Mouse (Mus musculus): ENCODE measurements around the gene AU022751. TPM values are rescaled to one million over a fixed set of nuclear protein-coding genes. Genes with fewer than 3 reads are reported as not detected.

The AU022751 gene
- not detected for polyA plus RNA-seq (2014; fragmentation: Illumina TruSeq; extraction: RNeasy Lipid Tissue Mini Kit (QIAGEN cat#74804); ENCODE audit: low replicate concordance)

DNA sequence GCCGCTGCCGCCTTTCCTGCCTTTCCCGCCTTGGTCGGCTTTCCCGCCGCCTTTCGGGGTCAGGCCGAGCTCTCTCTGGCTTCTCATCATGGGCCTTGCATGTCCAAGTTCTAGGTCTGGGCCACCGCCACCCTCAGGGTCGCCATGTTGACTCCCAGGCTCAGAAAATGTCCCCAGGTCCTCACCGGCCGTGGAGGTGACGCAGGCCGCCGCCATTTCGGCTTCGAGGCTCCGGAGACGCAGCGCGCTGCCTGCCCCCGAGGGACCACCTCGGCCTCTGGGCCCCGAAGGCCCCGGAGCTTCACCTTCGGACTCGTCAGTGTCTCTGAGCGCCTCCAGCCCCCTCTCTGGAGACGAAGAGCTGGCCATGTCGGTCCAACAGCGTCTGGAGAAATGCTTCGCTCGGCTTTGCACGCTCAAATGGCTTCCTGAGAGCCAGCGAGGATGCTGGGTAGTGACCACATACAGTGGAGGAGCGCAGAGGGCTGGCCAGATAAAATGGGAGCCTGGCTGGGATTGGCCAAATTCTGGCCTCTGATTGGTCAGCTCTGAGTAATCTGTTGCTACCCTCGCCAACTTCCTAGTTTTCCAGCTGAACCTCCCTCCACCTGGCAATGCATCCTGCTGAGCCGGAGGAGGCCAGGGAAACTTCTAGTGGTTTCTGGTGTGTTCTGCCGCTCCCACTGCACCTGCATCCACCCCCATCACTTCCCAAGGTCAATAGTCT lies at the start of gene AU022751:
AU022751 (minus strand) TSS at position 466 of the 727 bp plus-strand sequence.

DNA sequence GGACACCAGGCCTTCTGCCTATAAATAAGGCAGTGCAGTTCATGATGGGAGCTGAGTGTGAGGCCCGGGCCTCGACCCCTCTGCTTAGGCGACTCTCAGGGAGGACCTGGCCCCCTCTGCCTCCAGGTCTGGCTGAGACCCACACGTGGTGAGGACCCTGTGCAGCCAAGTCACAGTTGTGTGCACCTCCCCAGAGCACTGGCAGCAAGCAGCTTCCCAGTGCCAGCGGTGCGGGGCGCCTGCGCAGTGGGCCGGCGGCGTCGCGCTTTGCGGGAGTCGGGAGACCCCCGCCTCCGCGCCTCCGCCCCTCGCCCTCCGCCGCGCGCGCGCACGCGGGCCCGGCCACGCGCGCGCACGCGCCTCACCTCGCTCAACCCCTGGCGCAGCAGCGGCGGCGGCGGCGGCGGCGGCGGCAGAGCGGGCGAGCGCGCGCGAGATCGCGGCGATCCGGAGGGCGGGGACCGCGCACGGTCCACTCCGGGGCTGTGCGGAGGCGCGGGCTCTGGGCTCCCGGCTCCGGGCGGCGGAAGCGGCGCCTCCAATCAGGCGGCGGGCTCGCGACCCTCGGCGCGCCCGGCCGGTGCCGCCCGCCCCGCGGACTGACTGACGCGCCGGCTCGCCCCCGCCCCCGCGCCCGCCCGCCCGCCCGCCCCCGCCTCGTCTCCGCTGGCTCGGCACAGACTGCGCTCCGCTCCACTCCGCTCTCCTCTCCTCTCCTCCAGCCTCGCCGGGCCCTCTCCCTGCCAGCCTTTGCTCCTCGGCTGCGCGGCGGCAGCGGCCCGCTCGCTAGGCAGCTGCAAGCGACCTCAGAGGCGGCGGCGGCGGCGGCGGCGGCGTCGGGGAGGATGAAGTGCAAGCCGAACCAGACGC lies 35.9 kb downstream of the AU022751 start, which contains the start of gene Nudt11:
Nudt11 (plus strand) TSS at position 388 of the 870 bp plus-strand sequence.

Other genes starting within 250 kb of the AU022751 start
- gene Nudt11, start 36.0 kb downstream of the AU022751 start, polyA plus RNA-seq (2014; fragmentation: Illumina TruSeq; extraction: RNeasy Lipid Tissue Mini Kit (QIAGEN cat#74804); ENCODE audit: low replicate concordance), result 1.2 TPM
- gene Nudt10, start 89.6 kb upstream of the AU022751 start, polyA plus RNA-seq (2014; fragmentation: Illumina TruSeq; extraction: RNeasy Lipid Tissue Mini Kit (QIAGEN cat#74804); ENCODE audit: low replicate concordance), result 0.71 TPM
- gene Bmp15, start 237.3 kb upstream of the AU022751 start, polyA plus RNA-seq (2014; fragmentation: Illumina TruSeq; extraction: RNeasy Lipid Tissue Mini Kit (QIAGEN cat#74804); ENCODE audit: low replicate concordance), result not detected

All from small intestine, adult 10 weeks (tissue).